Mouse (Mus musculus): ENCODE measurements around the gene Osbpl8. TPM values are rescaled to one million over a fixed set of nuclear protein-coding genes. Genes with fewer than 3 reads are reported as not detected.

Osbpl8 gene
- polyA plus RNA-seq, 1 experiment from 2014 or later: 8.9 TPM

DNA sequence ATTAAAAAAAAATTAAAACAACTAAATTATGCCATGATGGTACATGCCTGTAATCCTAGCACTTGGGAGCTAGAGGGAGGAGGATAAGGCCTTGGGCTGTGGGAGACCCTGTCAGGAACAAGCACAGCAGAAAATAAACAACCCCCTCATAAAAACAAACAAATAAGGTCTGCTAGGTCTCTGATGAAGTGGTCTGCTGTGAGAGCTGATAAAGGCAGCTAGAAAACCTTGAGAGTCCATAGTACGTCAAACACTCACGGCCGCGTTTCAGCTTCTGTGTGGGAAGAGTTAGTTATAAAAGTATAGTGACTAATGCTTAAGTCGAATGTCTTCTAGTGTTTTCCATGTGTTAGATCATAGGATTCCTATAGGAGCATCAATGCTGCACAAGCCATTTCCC is 72.9 kb downstream of the Osbpl8 start:
- Histone ChIP-seq H3K9me3 (replicated peaks) (no peaks in the 10 kb centered on the region), H3K27ac (no peak overlapping the region), H3K4me3 (no peak overlapping the region), H3K36me3 (no peaks in the 10 kb centered on the region), H3K4me1 (peaks cover 11% of the 10 kb centered on the region), H3K27me3 (ENCODE audit: low read depth, poor library complexity, severe bottlenecking) (no peaks in the 10 kb centered on the region)
- 67% methylated on average over 5 of the region's 5 CpGs for WGBS
- DNase-seq (ENCODE audit: low spot score): no peak

DNA sequence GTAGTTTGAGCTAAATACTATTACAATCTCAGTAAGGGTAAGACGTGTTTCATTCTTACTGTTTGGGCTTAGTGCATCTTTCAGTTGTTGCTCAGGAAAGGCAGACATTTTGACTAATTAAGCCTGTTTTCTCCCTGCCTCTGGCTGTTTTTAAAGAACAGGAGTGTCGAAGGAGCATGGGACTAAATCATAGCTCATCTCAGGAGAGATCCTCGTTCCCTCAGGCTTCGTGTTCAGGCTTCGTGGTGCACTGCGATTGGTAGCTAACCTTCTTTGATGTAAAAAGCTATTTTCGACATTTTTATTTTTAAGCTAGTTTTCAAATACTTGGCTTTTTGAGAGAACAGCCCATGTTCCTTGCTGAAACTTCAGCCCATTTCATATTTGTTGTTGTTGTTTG is 78.1 kb downstream of the Osbpl8 start:
- WGBS: 81% methylated on average over 7 of the region's 7 CpGs
- no peak overlapping the region for H3K27ac ChIP-seq

DNA sequence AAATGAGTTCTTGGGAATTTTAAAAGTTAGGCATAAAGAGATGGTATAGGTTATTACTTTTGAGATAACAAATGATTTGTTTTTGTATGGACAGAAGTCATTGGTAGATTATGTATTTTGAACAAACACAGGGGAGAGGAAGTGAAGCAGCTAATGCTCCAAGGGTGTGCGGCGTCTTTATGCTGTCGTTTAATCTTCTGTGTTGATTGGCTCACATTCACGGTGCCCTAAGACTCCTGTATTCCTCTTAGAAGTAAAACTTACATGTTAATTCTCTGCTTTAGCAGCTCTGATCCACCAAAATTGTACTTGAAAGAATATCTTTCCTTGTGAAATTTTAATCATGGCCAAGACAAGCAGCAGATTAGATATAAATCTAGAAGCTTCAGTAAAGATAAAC is 83.1 kb downstream of the Osbpl8 start:
- H3K27me3 ChIP-seq (ENCODE audit: low read depth, poor library complexity, severe bottlenecking): no peaks in the 10 kb centered on the region
- peaks cover 12% of the 10 kb centered on the region; the same call in 1 of the 2 replicates for H3K4me1 ChIP-seq
- no peak overlapping the region for H3K27ac ChIP-seq
- H3K4me3 ChIP-seq: no peak overlapping the region
- no peaks in the 10 kb centered on the region for H3K36me3 ChIP-seq
- 71% methylated on average over 4 of the region's 4 CpGs for WGBS
- H3K9me3 ChIP-seq (replicated peaks): no peaks in the 10 kb centered on the region
- DNase-seq (ENCODE audit: low spot score): no peak

More for the DNA sequence above, 78.1 kb downstream of the Osbpl8 start:
- Histone ChIP-seq H3K27me3 (ENCODE audit: low read depth, poor library complexity, severe bottlenecking) (no peaks in the 10 kb centered on the region), H3K4me3 (no peak overlapping the region), H3K4me1 (peaks cover 6% of the 10 kb centered on the region; the same call in 1 of the 2 replicates), H3K9me3 (replicated peaks) (no peaks in the 10 kb centered on the region), H3K36me3 (no peaks in the 10 kb centered on the region)
- no peak for DNase-seq (ENCODE audit: low spot score)

DNA sequence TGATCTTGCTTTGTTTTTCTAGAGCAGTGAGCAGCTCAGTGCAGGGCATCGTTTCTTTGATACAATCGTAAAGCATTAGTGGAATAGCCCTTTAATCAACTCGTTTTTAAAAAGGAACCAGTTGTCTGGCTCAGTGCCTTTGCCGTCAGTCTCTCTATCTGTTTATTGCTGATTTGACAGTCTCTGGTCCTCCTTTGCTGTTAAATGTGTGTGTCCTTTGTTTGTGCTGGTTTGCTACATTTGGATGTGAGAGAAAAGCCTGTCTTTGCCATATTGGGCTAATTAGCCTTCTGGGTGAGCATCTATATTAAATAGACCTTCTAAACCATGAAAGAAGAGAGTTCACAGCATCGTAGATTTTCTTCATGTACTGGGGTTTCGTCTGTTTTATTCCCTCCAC is 83.6 kb downstream of the Osbpl8 start:
- no peak for DNase-seq (ENCODE audit: low spot score)
- no peaks in the 10 kb centered on the region for H3K9me3 ChIP-seq (replicated peaks)
- no peaks in the 10 kb centered on the region for H3K27me3 ChIP-seq (ENCODE audit: low read depth, poor library complexity, severe bottlenecking)
- peaks cover 12% of the 10 kb centered on the region; the same call in 1 of the 2 replicates for H3K4me1 ChIP-seq
- H3K4me3 ChIP-seq: no peak overlapping the region
- H3K36me3 ChIP-seq: no peaks in the 10 kb centered on the region
- no peak overlapping the region for H3K27ac ChIP-seq
- WGBS: 35% methylated on average over 6 of the region's 6 CpGs

DNA sequence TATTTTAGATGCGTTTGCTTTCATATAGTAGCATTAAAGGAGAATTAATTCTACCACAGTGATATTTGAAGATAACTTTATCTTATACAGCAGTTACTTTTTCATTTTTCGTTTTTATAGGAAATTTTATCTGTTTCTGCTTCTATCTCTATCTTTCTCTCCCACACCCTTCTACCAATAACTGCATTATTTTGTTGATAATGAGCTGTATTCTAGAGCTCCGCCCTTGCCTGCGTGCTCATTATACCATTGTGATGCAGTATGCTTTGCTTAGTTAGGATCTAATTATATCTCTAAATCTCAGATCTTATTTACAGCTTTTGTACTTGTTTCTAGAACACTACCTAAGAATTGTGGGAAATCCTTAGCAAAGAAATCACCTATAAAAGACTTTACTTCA is 85.6 kb downstream of the Osbpl8 start:
- H3K36me3 ChIP-seq: no peaks in the 10 kb centered on the region
- no peaks in the 10 kb centered on the region for H3K27me3 ChIP-seq (ENCODE audit: low read depth, poor library complexity, severe bottlenecking)
- DNase-seq (ENCODE audit: low spot score): no peak
- no peak overlapping the region for H3K27ac ChIP-seq
- no peaks in the 10 kb centered on the region for H3K9me3 ChIP-seq (replicated peaks)
- WGBS: 85% methylated on average over 4 of the region's 4 CpGs
- peaks cover 12% of the 10 kb centered on the region; the same call in 1 of the 2 replicates for H3K4me1 ChIP-seq
- H3K4me3 ChIP-seq: no peak overlapping the region

DNA sequence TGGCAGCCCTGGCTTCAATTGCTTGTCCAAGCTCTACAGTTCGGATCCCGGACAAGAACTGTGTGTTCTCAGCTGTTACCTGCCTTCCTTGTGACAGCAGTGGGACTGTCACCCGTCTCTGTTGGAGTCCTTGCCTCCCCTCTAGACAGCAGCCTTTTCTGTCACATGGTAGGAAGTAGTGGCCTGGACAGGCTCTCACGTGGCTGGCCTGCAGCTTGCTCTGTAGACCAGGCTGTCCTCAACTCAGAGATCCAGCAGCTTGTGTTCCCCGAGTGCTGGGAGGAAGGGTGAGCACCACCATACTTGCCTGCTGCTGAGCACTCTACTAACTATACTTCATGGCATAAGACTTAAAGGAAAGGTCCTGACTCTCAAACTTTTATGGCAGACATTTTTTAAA is 87.1 kb downstream of the Osbpl8 start:
- H3K4me1 ChIP-seq: peaks cover 12% of the 10 kb centered on the region; the same call in 1 of the 2 replicates
- no peak overlapping the region for H3K27ac ChIP-seq
- no peaks in the 10 kb centered on the region for H3K27me3 ChIP-seq (ENCODE audit: low read depth, poor library complexity, severe bottlenecking)
- no peak for DNase-seq (ENCODE audit: low spot score)
- WGBS: 81% methylated on average over 5 of the region's 5 CpGs
- H3K4me3 ChIP-seq: no peak overlapping the region
- no peaks in the 10 kb centered on the region for H3K36me3 ChIP-seq
- H3K9me3 ChIP-seq (replicated peaks): no peaks in the 10 kb centered on the region

DNA sequence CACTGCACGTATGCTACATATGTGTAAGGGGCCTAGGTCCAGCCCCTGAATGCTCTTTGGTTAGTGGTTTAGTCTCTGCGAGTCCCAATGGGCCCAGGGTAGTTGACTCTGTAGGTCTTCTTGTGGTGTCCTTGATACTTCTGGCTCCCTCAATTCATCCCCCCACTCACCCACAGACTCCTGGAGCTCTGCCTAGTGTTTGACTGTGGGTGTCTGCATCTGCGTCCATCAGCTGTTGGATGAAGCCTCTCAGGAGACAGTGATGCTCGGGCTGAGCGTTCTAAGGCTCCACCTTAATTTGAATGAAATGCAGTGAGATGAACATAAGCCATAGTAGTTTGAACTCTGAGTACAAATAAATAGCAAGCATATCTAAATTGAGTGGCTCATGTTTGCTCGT is 90.7 kb downstream of the Osbpl8 start:
- Histone ChIP-seq H3K36me3 (no peaks in the 10 kb centered on the region), H3K27me3 (ENCODE audit: low read depth, poor library complexity, severe bottlenecking) (no peaks in the 10 kb centered on the region), H3K27ac (no peak overlapping the region), H3K9me3 (replicated peaks) (no peaks in the 10 kb centered on the region), H3K4me1 (no peaks in the 10 kb centered on the region), H3K4me3 (no peak overlapping the region)
- WGBS: 93% methylated on average over 6 of the region's 6 CpGs
- no peak for DNase-seq (ENCODE audit: low spot score)

DNA sequence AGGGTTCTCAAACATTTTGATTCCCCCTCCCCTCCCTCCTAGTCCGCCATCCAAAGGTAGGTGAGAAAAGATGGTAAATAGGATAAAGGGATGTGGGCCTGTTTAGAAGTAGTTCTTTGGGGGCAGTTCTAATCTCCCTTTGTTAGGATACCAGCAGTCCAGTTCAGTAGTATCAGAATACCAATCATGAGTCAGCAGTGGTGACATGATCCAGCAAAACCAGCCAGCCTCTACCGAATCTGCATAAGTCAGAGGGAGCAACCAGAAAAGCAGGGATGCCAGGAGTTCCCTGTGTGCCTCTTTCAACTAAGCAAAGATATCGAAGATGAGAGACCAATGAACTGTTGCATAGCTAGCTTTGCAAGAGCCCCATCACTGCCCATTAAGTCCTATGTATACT is 91.6 kb downstream of the Osbpl8 start:
- no peak overlapping the region for H3K4me3 ChIP-seq
- no peak for DNase-seq (ENCODE audit: low spot score)
- no peaks in the 10 kb centered on the region for H3K36me3 ChIP-seq
- no peaks in the 10 kb centered on the region for H3K27me3 ChIP-seq (ENCODE audit: low read depth, poor library complexity, severe bottlenecking)
- no peak overlapping the region for H3K27ac ChIP-seq
- H3K9me3 ChIP-seq (replicated peaks): no peaks in the 10 kb centered on the region
- H3K4me1 ChIP-seq: no peaks in the 10 kb centered on the region
- WGBS: 90% methylated on average over 3 of the region's 3 CpGs

DNA sequence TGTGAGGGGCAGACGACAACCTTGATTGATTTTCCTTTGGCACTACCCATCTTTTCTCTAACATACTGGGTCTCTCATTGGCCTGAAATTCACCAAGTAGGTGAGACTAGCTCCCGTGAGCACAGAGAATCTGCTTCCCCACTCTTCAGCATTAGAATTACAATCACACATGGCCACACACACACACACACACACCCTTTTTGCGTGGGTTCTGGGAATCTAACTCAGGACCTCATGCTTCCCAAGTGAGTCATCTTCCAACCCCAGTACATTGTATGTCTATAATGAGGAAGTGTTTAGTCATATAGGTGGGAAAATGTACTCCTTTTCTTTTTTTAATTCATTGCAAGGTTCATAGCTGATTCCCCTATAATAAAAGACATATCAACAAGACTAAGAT is 92.8 kb downstream of the Osbpl8 start:
- Histone ChIP-seq H3K27me3 (ENCODE audit: low read depth, poor library complexity, severe bottlenecking) (no peaks in the 10 kb centered on the region), H3K4me1 (no peaks in the 10 kb centered on the region), H3K27ac (no peak overlapping the region), H3K4me3 (no peak overlapping the region), H3K9me3 (replicated peaks) (no peaks in the 10 kb centered on the region), H3K36me3 (no peaks in the 10 kb centered on the region)
- 87% methylated on average over 3 of the region's 3 CpGs for WGBS
- DNase-seq (ENCODE audit: low spot score): no peak

DNA sequence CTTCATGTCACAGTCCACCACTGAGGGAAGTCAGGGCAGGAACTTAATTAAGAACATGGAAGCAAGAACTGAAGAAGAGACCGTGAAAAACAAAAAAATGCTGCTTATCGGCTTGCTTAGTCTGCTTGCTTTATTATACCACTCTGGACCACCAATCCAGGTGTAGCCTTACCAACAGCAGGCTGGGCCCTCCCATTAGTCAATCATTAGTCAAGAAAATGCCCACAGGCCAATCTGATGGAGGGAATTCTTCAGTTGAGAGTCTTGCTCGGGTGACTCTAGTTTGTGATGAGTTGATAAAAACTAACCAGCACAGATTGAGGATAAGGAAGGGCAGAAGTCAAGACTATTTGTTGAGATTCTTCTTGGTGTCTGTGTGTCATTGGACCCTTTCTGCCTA is 93.7 kb downstream of the Osbpl8 start:
- Histone ChIP-seq H3K27me3 (ENCODE audit: low read depth, poor library complexity, severe bottlenecking) (no peaks in the 10 kb centered on the region), H3K4me1 (no peaks in the 10 kb centered on the region), H3K36me3 (no peaks in the 10 kb centered on the region), H3K4me3 (no peak overlapping the region), H3K27ac (no peak overlapping the region), H3K9me3 (replicated peaks) (no peaks in the 10 kb centered on the region)
- 86% methylated on average over 3 of the region's 3 CpGs for WGBS
- DNase-seq (ENCODE audit: low spot score): no peak

DNA sequence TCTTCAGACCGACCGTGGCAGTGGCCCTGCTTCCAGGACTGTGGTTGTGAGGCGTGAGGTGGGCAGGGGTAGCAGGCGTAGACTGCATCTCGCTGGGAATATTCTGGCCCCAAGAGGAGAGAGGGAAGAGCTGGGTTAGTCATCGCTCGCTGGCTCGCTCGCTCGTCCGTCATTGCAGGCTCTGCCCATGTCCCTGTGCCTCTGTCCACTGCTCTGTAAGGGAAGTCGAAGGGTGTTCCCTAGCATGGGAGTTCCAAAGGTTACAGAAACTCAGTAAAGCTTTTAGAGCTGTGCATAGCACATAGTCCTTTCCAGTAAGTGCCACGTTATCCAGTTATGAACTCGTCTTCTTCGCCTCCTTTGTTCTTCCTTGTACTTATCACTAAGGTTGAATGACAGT is 107.1 kb downstream of the Osbpl8 start:
- H3K4me3 ChIP-seq: no peak overlapping the region
- H3K4me1 ChIP-seq: no peaks in the 10 kb centered on the region
- no peak for DNase-seq (ENCODE audit: low spot score)
- 85% methylated on average over 15 of the region's 15 CpGs for WGBS
- H3K36me3 ChIP-seq: peaks cover 32% of the 10 kb centered on the region
- H3K27me3 ChIP-seq (ENCODE audit: low read depth, poor library complexity, severe bottlenecking): no peaks in the 10 kb centered on the region
- H3K27ac ChIP-seq: no peak overlapping the region
- no peaks in the 10 kb centered on the region for H3K9me3 ChIP-seq (replicated peaks)

DNA sequence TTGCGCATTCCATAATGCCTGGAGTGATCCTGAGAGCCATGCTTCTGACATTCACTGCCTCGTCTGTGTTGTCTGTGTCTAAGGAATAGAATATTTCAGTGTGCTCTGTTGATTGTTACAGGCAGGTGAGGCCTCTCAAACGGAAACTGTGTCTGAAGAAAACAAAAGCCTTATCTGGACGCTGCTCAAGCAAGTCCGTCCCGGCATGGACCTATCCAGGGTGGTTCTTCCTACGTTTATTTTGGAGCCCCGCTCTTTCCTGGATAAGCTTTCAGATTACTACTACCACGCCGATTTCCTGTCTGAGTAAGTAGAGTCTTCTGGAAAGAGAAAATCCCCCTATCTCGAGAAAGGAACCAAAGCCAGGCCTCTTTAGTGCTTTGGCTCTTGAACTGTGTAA is 108.4 kb downstream of the Osbpl8 start:
- 89% methylated on average over 11 of the region's 11 CpGs for WGBS
- peaks cover 32% of the 10 kb centered on the region for H3K36me3 ChIP-seq
- H3K4me3 ChIP-seq: no peak overlapping the region
- H3K27ac ChIP-seq: no peak overlapping the region
- no peak for DNase-seq (ENCODE audit: low spot score)
- no peaks in the 10 kb centered on the region for H3K27me3 ChIP-seq (ENCODE audit: low read depth, poor library complexity, severe bottlenecking)
- H3K9me3 ChIP-seq (replicated peaks): no peaks in the 10 kb centered on the region
- no peaks in the 10 kb centered on the region for H3K4me1 ChIP-seq

DNA sequence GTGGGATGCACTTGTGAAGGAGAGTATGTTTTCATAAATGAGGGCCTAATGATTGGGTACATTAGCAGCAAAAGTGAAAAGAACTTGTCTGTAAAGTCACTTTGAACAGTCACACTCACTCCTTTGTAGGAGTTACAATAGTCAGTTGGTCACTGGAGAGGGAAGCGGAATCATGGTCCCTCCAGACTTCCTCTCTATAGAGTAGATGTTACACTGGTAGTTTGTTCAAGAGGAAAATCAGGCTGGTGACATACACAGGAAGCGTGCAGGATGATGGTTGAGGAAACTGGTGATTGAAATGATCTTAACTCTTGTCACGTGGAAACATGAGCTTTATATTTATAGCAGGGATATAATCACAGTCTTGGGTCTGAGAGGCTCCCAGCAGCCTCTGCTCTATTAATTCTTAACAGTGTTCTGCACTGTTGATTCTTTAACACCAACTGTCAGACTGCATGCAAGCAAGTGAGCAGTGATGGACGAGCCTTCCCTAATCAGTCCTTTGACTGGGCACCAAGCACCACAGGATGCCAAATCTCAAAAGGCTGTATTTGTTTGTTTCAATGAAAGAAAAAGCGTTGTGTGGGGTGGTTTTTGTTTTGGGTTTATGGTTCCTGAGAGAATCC is 109.0 kb downstream of the Osbpl8 start:
- DNase-seq (ENCODE audit: low spot score): no peak
- Histone ChIP-seq H3K9me3 (replicated peaks) (no peaks in the 10 kb centered on the region), H3K4me1 (no peaks in the 10 kb centered on the region), H3K4me3 (no peak overlapping the region), H3K27ac (no peak overlapping the region), H3K27me3 (ENCODE audit: low read depth, poor library complexity, severe bottlenecking) (no peaks in the 10 kb centered on the region), H3K36me3 (peaks cover 34% of the 10 kb centered on the region)
- 80% methylated on average over 5 of the region's 5 CpGs for WGBS

DNA sequence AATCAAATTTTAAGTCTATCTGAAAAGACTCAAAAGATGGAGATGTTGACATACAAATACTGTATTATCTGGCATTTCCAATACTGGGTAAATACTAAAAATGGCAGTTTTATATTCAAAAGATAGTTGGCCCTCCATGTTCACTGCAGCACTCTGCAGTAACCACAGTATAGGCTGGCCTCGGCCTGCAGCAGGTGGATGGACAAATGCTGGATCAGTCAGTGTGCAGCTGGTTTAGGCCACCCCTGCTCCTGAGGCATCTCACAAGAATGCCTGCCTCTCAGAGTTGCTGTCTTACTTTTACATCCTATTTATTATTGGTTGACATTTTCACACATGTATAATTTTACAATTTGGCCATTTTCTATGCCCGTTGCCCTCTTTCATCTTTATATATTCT is 111.3 kb downstream of the Osbpl8 start:
- H3K27ac ChIP-seq: no peak overlapping the region
- WGBS: 90% methylated on average over 2 of the region's 2 CpGs
- no peak for DNase-seq (ENCODE audit: low spot score)
- H3K27me3 ChIP-seq (ENCODE audit: low read depth, poor library complexity, severe bottlenecking): no peaks in the 10 kb centered on the region
- H3K4me3 ChIP-seq: no peak overlapping the region
- H3K9me3 ChIP-seq (replicated peaks): no peaks in the 10 kb centered on the region
- no peaks in the 10 kb centered on the region for H3K4me1 ChIP-seq
- peaks cover 29% of the 10 kb centered on the region for H3K36me3 ChIP-seq
